Mouse (Mus musculus) kidney, embryonic 15.5 days (tissue): ENCODE data around the gene Olfr1511. TPM values are rescaled to one million over a fixed set of nuclear protein-coding genes. Genes with fewer than 3 reads are reported as not detected.
"Not testable (repeated sequence)": the region's sequence is repeated elsewhere in the genome, so short reads cannot be mapped to it uniquely, and the experiment has no call there.

Experiments used
- ATAC-seq: fragments of 200-750 bp; cut with Nextera tagmentation; replicated peaks from 2 replicates; pipeline ENCODE4 v1.8.0; 2017; ENCODE audit warnings: moderate TSS enrichment; ENCODE audit not compliant: low FRiP score
- H3K27ac ChIP-seq: fragments of 300-500 bp; sonication (generic); 2 replicates; pipeline ENCODE4 v1.5.1; 2015; ENCODE audit warnings: mild to moderate bottlenecking, inconsistent platforms
- H3K27me3 ChIP-seq: fragments of 300-500 bp; sonication (generic); 2 replicates; pipeline ENCODE4 v1.6.1; 2015; ENCODE audit warnings: inconsistent platforms
- H3K36me3 ChIP-seq: fragments of 300-500 bp; sonication (generic); 2 replicates; pipeline ENCODE4 v1.6.1; 2015; ENCODE audit warnings: inconsistent platforms
- H3K4me1 ChIP-seq: fragments of 300-500 bp; sonication (generic); 2 replicates; pipeline ENCODE4 v1.6.1; 2015; ENCODE audit warnings: inconsistent platforms
- H3K4me2 ChIP-seq: fragments of 300-500 bp; sonication (generic); 2 replicates; pipeline ENCODE4 v1.6.1; 2015; ENCODE audit warnings: moderate library complexity, mild to moderate bottlenecking, inconsistent platforms
- H3K4me3 ChIP-seq: fragments of 300-500 bp; sonication (generic); replicated peaks from 2 replicates; pipeline ENCODE4 v1.5.1; 2015; ENCODE audit warnings: mild to moderate bottlenecking, inconsistent platforms
- H3K9ac ChIP-seq: fragments of 300-500 bp; sonication (generic); 2 replicates; pipeline ENCODE4 v1.6.1; 2015; ENCODE audit warnings: mild to moderate bottlenecking, inconsistent platforms
- H3K9me3 ChIP-seq: fragments of 300-500 bp; sonication (generic); replicated peaks from 2 replicates; pipeline ENCODE4 v1.6.1; 2016; ENCODE audit warnings: inconsistent platforms
- WGBS: fragments of 180-500 bp; shearing (Covaris S2); methylation state at CpG from one replicate; pipeline ENCODE4 v1.1.7; 2015; ENCODE audit warnings: mixed read lengths; 5-methylcytosine and 5-hydroxymethylcytosine counted together
- polyA plus RNA-seq: library from polyadenylated mRNA; unstranded; fragments of >200 nt; fragmentation: Nextera tagmentation; extraction: Ambion mirVana; gene quantifications from 2 replicates; pipeline ENCODE4 v1.2.1, GENCODE M21; 2015

The Olfr1511 gene
- polyA plus RNA-seq = not detected in 2 replicates

DNA sequence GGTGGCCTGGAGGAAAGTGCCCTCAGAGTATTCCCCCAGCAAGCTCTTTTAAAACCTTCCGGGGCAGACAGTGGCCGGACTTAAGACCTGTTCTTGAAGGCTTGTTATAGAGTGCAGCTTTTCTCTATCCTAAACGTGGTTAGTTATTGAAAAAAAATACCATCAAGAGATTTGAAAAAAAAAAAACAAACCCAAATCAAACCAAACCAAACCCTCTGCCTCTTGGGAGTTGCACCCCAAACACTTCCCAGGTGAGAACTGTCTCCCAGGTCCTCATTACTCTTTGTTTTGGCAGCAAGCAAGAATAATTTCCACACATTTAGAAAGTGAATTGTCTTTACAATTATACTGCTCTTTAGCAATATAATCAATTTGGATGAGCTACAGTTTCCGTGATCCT is at the start of gene Olfr1511:
Gene Olfr1511 (minus strand): TSS at position 101 of the 400 bp plus-strand sequence.
- Histone ChIP-seq H3K4me3 (no peak within 1 kb of the TSS), H3K4me1 (no peaks in the 10 kb centered on the region), H3K36me3 (no peaks in the 10 kb centered on the region), H3K9ac (no peak within 1 kb of the TSS), H3K27ac (no peak within 1 kb of the TSS), H3K9me3 (0 out of 2 replicates have a peak, but pooled peaks cover 4% of the 10 kb centered on the region), H3K4me2 (no peak within 1 kb of the TSS), H3K27me3 (no peaks in the 10 kb centered on the region)
- no peak for ATAC-seq
- 79% methylated on average over 4 of the region's 4 CpGs for WGBS

DNA sequence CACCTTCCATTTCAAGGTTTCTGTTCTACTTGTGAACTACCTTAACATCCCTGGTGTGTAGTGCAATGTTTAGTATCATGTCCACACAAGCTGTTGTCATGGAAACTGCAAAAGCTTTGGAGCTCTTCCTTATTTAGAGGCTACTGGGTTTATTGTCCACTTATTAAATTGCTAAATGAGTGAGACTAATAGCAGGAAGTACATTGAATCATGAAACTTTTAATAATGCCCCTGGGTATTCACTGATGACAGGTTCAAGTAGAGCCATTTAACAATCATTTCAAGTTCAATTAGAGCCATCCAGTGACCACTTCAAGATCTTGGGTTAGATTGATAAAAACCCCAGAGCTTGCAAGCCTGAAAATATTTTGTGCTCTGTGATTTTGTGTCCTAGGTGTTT is 45.5 kb upstream of the Olfr1511 start, which contains the start of gene Olfr1509:
Gene Olfr1509 (plus strand): TSS at position 301 of the 400 bp plus-strand sequence.
- no peak within 1 kb of the TSS for H3K4me3 ChIP-seq

DNA sequence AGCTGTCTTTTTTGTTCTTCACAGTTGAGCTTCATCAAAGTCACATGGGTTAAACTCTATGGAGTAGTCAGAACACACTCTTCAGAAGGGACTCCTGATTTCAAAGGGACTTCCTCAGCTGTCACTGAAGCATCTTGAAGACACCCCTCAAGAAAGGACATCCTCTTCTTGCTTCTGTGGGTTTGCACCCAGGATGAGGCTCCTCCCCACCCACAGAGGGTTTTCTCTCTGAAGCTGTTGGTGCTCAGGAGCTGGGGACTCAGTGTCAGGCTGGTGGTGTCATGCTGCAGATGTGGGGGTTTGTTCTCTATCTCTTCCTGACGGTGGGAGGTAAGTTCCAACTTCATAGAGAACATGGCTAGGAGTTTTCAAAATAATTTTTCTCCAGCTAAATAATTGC is 30.5 kb upstream of the Olfr1511 start:
- WGBS = 84% methylated on average over 1 of the region's 1 CpGs
- no peak overlapping the region for H3K27ac ChIP-seq
- no peak overlapping the region for H3K4me3 ChIP-seq
- H3K4me1 ChIP-seq = no peaks in the 10 kb centered on the region
- H3K4me2 ChIP-seq = no peak overlapping the region
- no peak overlapping the region for H3K9ac ChIP-seq
- H3K27me3 ChIP-seq = no peaks in the 10 kb centered on the region
- no peaks in the 10 kb centered on the region for H3K9me3 ChIP-seq
- no peaks in the 10 kb centered on the region for H3K36me3 ChIP-seq
- no peak for ATAC-seq

More for the DNA sequence above, 45.5 kb upstream of the Olfr1511 start, which contains the start of gene Olfr1509:
- no peaks in the 10 kb centered on the region for H3K36me3 ChIP-seq
- H3K9ac ChIP-seq = no peak within 1 kb of the TSS
- H3K27me3 ChIP-seq = no peaks in the 10 kb centered on the region
- no peak for ATAC-seq
- no peak within 1 kb of the TSS for H3K27ac ChIP-seq
- no peaks in the 10 kb centered on the region for H3K9me3 ChIP-seq
- H3K4me1 ChIP-seq = no peaks in the 10 kb centered on the region
- H3K4me2 ChIP-seq = no peak within 1 kb of the TSS

DNA sequence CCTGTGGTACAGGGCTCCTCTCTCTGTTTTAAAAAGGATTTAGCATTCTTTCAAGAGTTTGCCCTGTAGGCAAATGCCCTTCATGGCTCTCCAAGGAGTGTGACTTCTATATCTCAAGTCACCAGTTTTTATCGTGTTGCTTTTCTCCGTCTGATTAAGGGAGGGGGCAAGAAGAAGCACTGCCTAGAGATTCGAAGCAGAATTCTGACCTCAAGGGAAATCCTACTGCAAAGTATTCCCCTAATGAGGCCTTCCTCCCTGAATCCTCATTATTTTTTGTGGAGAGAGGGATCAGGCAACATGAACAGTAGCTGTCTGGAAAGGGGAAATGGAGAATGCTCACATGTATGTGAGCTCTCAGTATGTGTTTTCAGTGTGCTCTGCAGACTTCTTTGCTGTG is 17.1 kb upstream of the Olfr1511 start, which contains the start of gene Olfr1510:
Gene Olfr1510 (minus strand): TSS at position 101 of the 400 bp plus-strand sequence.
- no peak for ATAC-seq
- no peaks in the 10 kb centered on the region for H3K9me3 ChIP-seq

DNA sequence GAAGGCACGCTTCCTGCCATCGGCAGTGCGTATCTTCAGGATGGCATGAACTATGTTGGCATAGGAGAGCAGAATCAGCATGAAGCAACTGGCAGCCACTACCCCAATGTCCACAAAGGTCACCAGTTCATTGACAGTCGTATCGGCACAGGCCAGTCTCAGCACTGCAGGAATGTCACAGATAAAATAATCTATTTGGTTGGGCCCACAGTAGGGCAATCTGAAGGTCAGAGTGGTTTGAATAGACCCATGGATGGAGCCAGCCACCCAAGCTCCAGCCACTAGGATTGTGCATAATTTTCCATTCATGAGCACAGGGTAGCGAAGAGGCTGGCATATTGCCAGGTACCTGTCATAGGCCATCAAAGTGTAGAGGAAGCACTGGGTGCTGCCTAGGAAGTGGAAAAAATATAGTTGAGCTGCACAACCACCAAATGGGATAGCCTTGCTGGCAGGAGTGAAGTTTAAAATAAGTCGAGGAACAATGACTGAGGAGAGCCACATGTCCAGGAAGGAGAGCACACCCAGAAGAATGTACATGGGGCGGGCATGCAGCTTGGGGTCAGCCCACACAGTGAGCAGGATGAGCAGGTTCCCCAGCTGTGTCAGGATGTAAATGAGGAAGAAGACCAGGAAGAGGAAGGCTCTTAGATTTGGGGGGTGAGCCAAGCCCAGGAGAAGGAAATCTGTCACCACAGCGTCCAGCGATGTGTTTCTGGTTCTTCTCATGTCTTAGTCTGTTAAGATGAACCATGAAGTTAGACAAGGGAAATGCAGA is 13.2 kb upstream of the Olfr1511 start:
- H3K27me3 ChIP-seq, H3K36me3 ChIP-seq, H3K4me2 ChIP-seq, H3K9me3 ChIP-seq, H3K4me3 ChIP-seq, H3K9ac ChIP-seq, H3K27ac ChIP-seq, H3K4me1 ChIP-seq: not testable (repeated sequence)
- ATAC-seq = peak; percentile 56; the same call in 1 of the 2 replicates
- WGBS = 71% methylated on average over 7 of the region's 10 CpGs

More for the DNA sequence above, 17.1 kb upstream of the Olfr1511 start, which contains the start of gene Olfr1510:
- Histone ChIP-seq H3K4me2 (no peak within 1 kb of the TSS), H3K27me3 (no peaks in the 10 kb centered on the region), H3K27ac (no peak within 1 kb of the TSS), H3K36me3 (no peaks in the 10 kb centered on the region), H3K4me3 (no peak within 1 kb of the TSS), H3K9ac (no peak within 1 kb of the TSS), H3K4me1 (no peaks in the 10 kb centered on the region)
- WGBS = 83% methylated on average over 3 of the region's 3 CpGs

DNA sequence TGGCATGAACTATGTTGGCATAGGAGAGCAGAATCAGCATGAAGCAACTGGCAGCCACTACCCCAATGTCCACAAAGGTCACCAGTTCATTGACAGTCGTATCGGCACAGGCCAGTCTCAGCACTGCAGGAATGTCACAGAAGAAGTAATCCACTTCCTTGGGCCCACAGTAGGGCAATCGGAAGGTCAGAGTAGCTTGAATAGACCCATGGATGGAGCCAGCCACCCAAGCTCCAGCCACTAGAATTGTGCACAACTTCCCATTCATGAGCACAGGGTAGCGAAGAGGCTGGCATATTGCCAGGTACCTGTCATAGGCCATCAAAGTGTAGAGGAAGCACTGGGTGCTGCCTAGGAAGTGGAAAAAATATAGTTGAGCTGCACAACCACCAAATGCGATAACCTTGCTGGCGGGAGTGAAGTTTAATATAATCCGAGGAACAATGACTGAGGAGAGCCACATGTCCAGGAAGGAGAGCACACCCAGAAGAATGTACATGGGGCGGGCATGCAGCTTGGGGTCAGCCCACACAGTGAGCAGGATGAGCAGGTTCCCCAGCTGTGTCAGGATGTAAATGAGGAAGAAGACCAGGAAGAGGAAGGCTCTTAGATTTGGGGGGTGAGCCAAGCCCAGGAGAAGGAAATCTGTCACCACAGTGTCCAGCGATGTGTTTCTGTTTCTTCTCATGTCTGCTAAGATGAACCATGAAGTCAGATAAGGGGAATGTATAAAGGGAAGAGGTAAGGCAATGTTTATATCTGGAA is 6.9 kb downstream of the Olfr1511 start:
- H3K9ac ChIP-seq, H3K9me3 ChIP-seq, H3K36me3 ChIP-seq, H3K4me2 ChIP-seq, H3K27me3 ChIP-seq, H3K4me3 ChIP-seq, H3K27ac ChIP-seq, H3K4me1 ChIP-seq: not testable (repeated sequence)
- ATAC-seq = peak; percentile 49
- WGBS = 74% methylated on average over 9 of the region's 9 CpGs

DNA sequence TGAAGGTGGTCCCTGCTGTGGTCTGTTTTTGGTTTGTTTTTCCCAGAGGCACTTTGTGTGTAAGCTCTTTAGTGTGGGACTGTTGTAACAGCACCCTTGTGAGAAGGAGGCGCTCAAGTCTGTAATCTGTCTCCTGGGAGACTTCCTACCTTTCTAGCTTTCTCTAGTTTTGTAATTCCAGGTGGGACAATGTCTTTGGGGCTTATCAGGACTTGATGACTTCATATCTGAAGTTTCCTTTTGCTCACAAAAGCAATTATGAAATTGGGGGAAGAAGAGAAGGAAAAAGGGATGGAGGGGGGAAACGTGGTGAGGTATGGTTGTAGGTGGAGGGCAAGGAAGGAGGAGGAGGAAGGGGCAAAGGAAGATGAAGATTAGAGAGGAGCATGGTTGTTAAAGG is 18.1 kb downstream of the Olfr1511 start, which contains the start of gene Olfr1512:
Gene Olfr1512 (minus strand): TSS at position 101 of the 400 bp plus-strand sequence.
- no peaks in the 10 kb centered on the region for H3K27me3 ChIP-seq
- no peak within 1 kb of the TSS for H3K9ac ChIP-seq
- WGBS = 84% methylated on average over 2 of the region's 2 CpGs
- H3K4me1 ChIP-seq = no peaks in the 10 kb centered on the region
- no peak within 1 kb of the TSS for H3K4me3 ChIP-seq
- no peaks in the 10 kb centered on the region for H3K9me3 ChIP-seq
- no peak within 1 kb of the TSS for H3K27ac ChIP-seq
- no peaks in the 10 kb centered on the region for H3K36me3 ChIP-seq
- H3K4me2 ChIP-seq = no peak within 1 kb of the TSS
- no peak for ATAC-seq

DNA sequence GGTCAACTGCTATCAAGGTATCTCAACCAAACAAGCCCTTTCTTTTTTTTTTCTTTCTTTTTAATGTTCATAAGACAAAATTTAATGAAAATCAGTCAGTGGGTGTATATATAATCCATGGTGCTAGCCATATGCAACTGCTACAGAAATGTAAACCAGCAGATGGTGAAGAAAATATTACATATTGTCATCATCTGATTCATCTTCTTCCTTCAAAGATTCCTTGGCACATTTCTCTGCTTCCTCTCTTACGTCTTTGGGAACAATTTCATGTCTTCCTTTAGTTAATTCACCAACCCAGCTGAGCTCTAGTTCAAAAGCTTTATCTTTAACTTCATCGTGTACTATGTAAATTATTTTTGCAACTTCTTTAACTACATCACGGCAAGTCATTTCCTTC is 28.4 kb downstream of the Olfr1511 start:
- H3K4me3 ChIP-seq = no peak overlapping the region
- H3K9me3 ChIP-seq = no peaks in the 10 kb centered on the region
- H3K27me3 ChIP-seq = no peaks in the 10 kb centered on the region
- ATAC-seq = no peak
- 90% methylated on average over 3 of the region's 3 CpGs for WGBS
- no peak overlapping the region for H3K27ac ChIP-seq
- no peak overlapping the region for H3K4me2 ChIP-seq
- H3K4me1 ChIP-seq = no peaks in the 10 kb centered on the region
- H3K36me3 ChIP-seq = no peaks in the 10 kb centered on the region
- no peak overlapping the region for H3K9ac ChIP-seq

DNA sequence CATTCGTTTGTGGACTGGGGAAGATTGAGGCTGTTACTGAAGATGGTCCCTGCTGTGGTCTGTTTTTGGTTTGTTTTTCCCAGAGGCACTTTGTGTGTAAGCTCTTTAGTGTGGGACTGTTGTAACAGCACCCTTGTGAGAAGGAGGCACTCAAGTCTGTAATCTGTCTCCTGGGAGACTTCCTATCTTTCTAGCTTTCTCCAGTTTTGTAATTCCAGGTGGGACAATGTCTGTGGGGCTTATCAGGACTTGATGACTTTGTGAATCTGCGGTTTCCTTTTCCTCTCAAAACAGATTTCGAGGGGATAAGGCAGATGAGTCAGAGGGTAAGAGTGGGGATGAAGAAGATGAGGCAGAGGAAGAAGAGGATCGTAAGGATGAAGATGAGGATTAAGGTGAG is 40.9 kb downstream of the Olfr1511 start, which contains the start of gene Olfr1513:
Gene Olfr1513 (minus strand): TSS at position 101 of the 400 bp plus-strand sequence.
- 66% methylated on average over 4 of the region's 4 CpGs for WGBS
- no peak within 1 kb of the TSS for H3K9ac ChIP-seq
- H3K4me3 ChIP-seq = no peak within 1 kb of the TSS
- H3K27ac ChIP-seq = no peak within 1 kb of the TSS
- H3K4me1 ChIP-seq = no peaks in the 10 kb centered on the region
- no peak within 1 kb of the TSS for H3K4me2 ChIP-seq
- no peaks in the 10 kb centered on the region for H3K9me3 ChIP-seq
- ATAC-seq = no peak
- no peaks in the 10 kb centered on the region for H3K36me3 ChIP-seq
- no peaks in the 10 kb centered on the region for H3K27me3 ChIP-seq

Other genes with a start within 250 kb of the Olfr1511 start
- 63.2 and 69.1 TPM in 2 replicates for gene Supt16, start 200.0 kb downstream of the Olfr1511 start, polyA plus RNA-seq
- gene Chd8, start 139.6 kb downstream of the Olfr1511 start, polyA plus RNA-seq = 33.8 and 40.5 TPM in 2 replicates
- 44.6 and 49.1 TPM in 2 replicates for gene Tox4, start 118.2 kb downstream of the Olfr1511 start, polyA plus RNA-seq
- 21.9 and 23.5 TPM in 2 replicates for gene Rab2b, start 117.8 kb downstream of the Olfr1511 start, polyA plus RNA-seq
- 52.1 and 52.8 TPM in 2 replicates for gene Mettl3, start 92.3 kb downstream of the Olfr1511 start, polyA plus RNA-seq
- gene Sall2, start 68.6 kb downstream of the Olfr1511 start, polyA plus RNA-seq = 37.8 and 39.3 TPM in 2 replicates
- not detected in 2 replicates for gene Olfr1513, start 41.0 kb downstream of the Olfr1511 start, polyA plus RNA-seq
- gene Olfr1512, start 18.2 kb downstream of the Olfr1511 start, polyA plus RNA-seq = not detected in 2 replicates
- gene Olfr1510, start 17.0 kb upstream of the Olfr1511 start, polyA plus RNA-seq = not detected in 2 replicates
- gene Olfr1509, start 45.6 kb upstream of the Olfr1511 start, polyA plus RNA-seq = not detected in 2 replicates
- not detected in 2 replicates for gene Olfr1508, start 70.1 kb upstream of the Olfr1511 start, polyA plus RNA-seq
- not detected in 2 replicates for gene Olfr1507, start 98.4 kb upstream of the Olfr1511 start, polyA plus RNA-seq